Mouse (Mus musculus): ENCODE data around the gene Gm20479. TPM values are rescaled to one million over a fixed set of nuclear protein-coding genes. Genes with fewer than 3 reads are reported as not detected.

Gm20479 gene
- polyA plus RNA-seq, 1 experiment from 2014 or later = 1.9 TPM

DNA sequence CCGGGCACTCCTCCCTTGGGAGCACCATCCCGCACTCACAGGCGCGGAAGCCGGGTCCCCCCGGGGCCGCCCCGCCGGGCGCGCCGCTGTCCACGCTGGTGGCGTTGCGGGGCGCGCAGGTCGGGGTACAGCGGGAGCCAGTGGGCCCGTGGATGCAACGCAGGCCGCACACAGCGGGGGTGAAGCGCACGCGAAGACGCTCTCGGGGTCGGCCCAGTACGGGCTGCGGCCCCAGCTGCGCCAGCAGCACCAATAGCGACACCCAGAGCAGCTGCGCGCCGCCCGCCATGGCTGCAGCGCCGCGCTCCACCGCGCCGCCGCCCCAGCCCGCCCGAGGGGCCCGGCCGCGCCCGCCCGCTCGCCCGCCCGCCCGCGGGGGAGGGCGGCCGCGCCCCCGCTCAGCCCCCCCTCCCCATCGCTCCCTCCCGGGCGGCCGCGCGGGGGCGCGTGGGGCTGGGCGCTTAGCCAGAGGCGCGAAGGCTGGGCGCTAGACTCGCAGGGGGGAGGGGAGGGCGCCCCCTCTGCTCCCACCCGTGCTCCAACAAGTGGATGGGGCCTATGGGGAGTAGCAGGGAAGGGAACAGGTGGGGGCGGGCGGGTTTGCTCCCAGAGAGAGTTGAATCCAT is 23.8 kb downstream of the Gm20479 start:
- Histone ChIP-seq H3K4me3 (ENCODE audit: low read length) (peak overlapping the region; percentile 55), H3K27ac (ENCODE audit: low read depth, low read length) (peak overlapping the region; percentile 59; the same call in 1 of the 2 replicates), H3K36me3 (ENCODE audit: control insufficient read depth, insufficient read depth, low read length) (no peaks in the 10 kb centered on the region), H3K27me3 (ENCODE audit: control insufficient read depth, insufficient read depth, low read length) (peaks cover 72% of the 10 kb centered on the region), H3K9me3 (ENCODE audit: control insufficient read depth, low read length) (no peaks in the 10 kb centered on the region), H3K4me2 (replicated peaks; ENCODE audit: low read depth, low read length) (peak overlapping the region; percentile 90), H3K9ac (ENCODE audit: low read depth, low read length) (peak overlapping the region; percentile 73), H3K4me1 (ENCODE audit: control insufficient read depth, insufficient read depth, low read length) (peaks cover 50% of the 10 kb centered on the region)
- WGBS = 1% methylated on average over 53 of the region's 77 CpGs
- no peak for ATAC-seq (ENCODE audit: low FRiP score, low TSS enrichment)

GRCm38 (mm10) chr7:27332353-27333199 is 24.6 kb downstream of the Gm20479 start:
- Histone ChIP-seq H3K4me1 (ENCODE audit: control insufficient read depth, insufficient read depth, low read length) (peaks cover 50% of the 10 kb centered on the region), H3K27ac (ENCODE audit: low read depth, low read length) (peak overlapping the region; percentile 86; the same call in 1 of the 2 replicates), H3K9ac (ENCODE audit: low read depth, low read length) (peak overlapping the region; percentile 73), H3K27me3 (ENCODE audit: control insufficient read depth, insufficient read depth, low read length) (peaks cover 67% of the 10 kb centered on the region), H3K9me3 (ENCODE audit: control insufficient read depth, low read length) (no peaks in the 10 kb centered on the region), H3K36me3 (ENCODE audit: control insufficient read depth, insufficient read depth, low read length) (no peaks in the 10 kb centered on the region), H3K4me3 (ENCODE audit: low read length) (peak overlapping the region; percentile 55), H3K4me2 (replicated peaks; ENCODE audit: low read depth, low read length) (peak overlapping the region; percentile 90)
- 0 out of 2 replicates have a peak, but pooled peaks have one; percentile 3 for ATAC-seq (ENCODE audit: low FRiP score, low TSS enrichment)
- 2% methylated on average over 31 of the region's 39 CpGs for WGBS

- no peak for ATAC-seq (ENCODE audit: low FRiP score, low TSS enrichment)
- 5% methylated on average over 8 of the region's 8 CpGs for WGBS
- peaks cover 45% of the 10 kb centered on the region for H3K4me1 ChIP-seq (ENCODE audit: control insufficient read depth, insufficient read depth, low read length)
- H3K4me2 ChIP-seq (replicated peaks; ENCODE audit: low read depth, low read length) = peak overlapping the region; percentile 90
- H3K27me3 ChIP-seq (ENCODE audit: control insufficient read depth, insufficient read depth, low read length) = peaks cover 67% of the 10 kb centered on the region
- peak overlapping the region; percentile 55 for H3K4me3 ChIP-seq (ENCODE audit: low read length)
- peak overlapping the region; percentile 73; the same call in 1 of the 2 replicates for H3K9ac ChIP-seq (ENCODE audit: low read depth, low read length)
- peak overlapping the region; percentile 86 for H3K27ac ChIP-seq (ENCODE audit: low read depth, low read length)
- no peaks in the 10 kb centered on the region for H3K9me3 ChIP-seq (ENCODE audit: control insufficient read depth, low read length)
- H3K36me3 ChIP-seq (ENCODE audit: control insufficient read depth, insufficient read depth, low read length) = no peaks in the 10 kb centered on the region
Observed at GRCm38 (mm10) chr7:27331854-27332253, 25.4 kb downstream of the Gm20479 start.

- no peak for ATAC-seq (ENCODE audit: low FRiP score, low TSS enrichment)
- H3K27me3 ChIP-seq (ENCODE audit: control insufficient read depth, insufficient read depth, low read length) = peaks cover 63% of the 10 kb centered on the region
- no peaks in the 10 kb centered on the region for H3K9me3 ChIP-seq (ENCODE audit: control insufficient read depth, low read length)
- WGBS = under 1% methylated on average over 8 of the region's 8 CpGs
- peaks cover 43% of the 10 kb centered on the region for H3K4me1 ChIP-seq (ENCODE audit: control insufficient read depth, insufficient read depth, low read length)
- peak overlapping the region; percentile 90 for H3K4me2 ChIP-seq (replicated peaks; ENCODE audit: low read depth, low read length)
- H3K4me3 ChIP-seq (ENCODE audit: low read length) = peak overlapping the region; percentile 55
- peak overlapping the region; percentile 45; the same call in 1 of the 2 replicates for H3K9ac ChIP-seq (ENCODE audit: low read depth, low read length)
- peak overlapping the region; percentile 86 for H3K27ac ChIP-seq (ENCODE audit: low read depth, low read length)
- H3K36me3 ChIP-seq (ENCODE audit: control insufficient read depth, insufficient read depth, low read length) = no peaks in the 10 kb centered on the region
Observed at GRCm38 (mm10) chr7:27331541-27331851, 25.7 kb downstream of the Gm20479 start.

GRCm38 (mm10) chr7:27330709-27331540 is 26.3 kb downstream of the Gm20479 start:
- ATAC-seq (ENCODE audit: low FRiP score, low TSS enrichment) = peak; percentile 38
- under 1% methylated on average over 37 of the region's 39 CpGs for WGBS
- peak overlapping the region; percentile 55 for H3K4me3 ChIP-seq (ENCODE audit: low read length)
- H3K36me3 ChIP-seq (ENCODE audit: control insufficient read depth, insufficient read depth, low read length) = no peaks in the 10 kb centered on the region
- peaks cover 58% of the 10 kb centered on the region for H3K27me3 ChIP-seq (ENCODE audit: control insufficient read depth, insufficient read depth, low read length)
- H3K9me3 ChIP-seq (ENCODE audit: control insufficient read depth, low read length) = no peaks in the 10 kb centered on the region
- peak overlapping the region; percentile 45 for H3K9ac ChIP-seq (ENCODE audit: low read depth, low read length)
- H3K4me1 ChIP-seq (ENCODE audit: control insufficient read depth, insufficient read depth, low read length) = peaks cover 44% of the 10 kb centered on the region
- H3K4me2 ChIP-seq (replicated peaks; ENCODE audit: low read depth, low read length) = peak overlapping the region; percentile 90
- H3K27ac ChIP-seq (ENCODE audit: low read depth, low read length) = peak overlapping the region; percentile 86

DNA sequence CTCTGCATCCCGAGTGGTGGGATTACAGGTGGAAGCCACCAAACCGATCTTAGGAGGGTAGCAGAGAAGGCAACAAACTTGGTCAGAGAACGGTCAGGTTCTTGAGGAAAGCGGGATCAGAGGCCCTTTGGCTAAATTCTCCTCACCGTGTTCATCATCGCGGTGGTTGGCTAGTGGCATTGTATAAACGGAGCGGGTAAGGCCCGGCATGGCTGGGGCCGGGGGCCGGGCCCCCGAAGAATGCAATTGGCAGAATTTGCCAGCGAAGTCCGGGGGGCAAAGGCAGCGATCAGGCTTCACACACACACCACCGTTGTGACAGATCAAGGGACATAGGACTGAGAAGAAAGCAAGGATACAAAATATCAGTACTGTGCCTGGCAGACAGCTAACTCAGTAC is 27.2 kb downstream of the Gm20479 start:
- Histone ChIP-seq H3K27ac (ENCODE audit: low read depth, low read length) (no peak overlapping the region), H3K4me2 (replicated peaks; ENCODE audit: low read depth, low read length) (peak overlapping the region; percentile 90), H3K9me3 (ENCODE audit: control insufficient read depth, low read length) (no peaks in the 10 kb centered on the region), H3K27me3 (ENCODE audit: control insufficient read depth, insufficient read depth, low read length) (peaks cover 51% of the 10 kb centered on the region), H3K4me1 (ENCODE audit: control insufficient read depth, insufficient read depth, low read length) (peaks cover 48% of the 10 kb centered on the region), H3K36me3 (ENCODE audit: control insufficient read depth, insufficient read depth, low read length) (no peaks in the 10 kb centered on the region), H3K4me3 (ENCODE audit: low read length) (peak overlapping the region; percentile 55; the same call in 1 of the 2 replicates), H3K9ac (ENCODE audit: low read depth, low read length) (no peak overlapping the region)
- WGBS = 19% methylated on average over 17 of the region's 17 CpGs
- no peak for ATAC-seq (ENCODE audit: low FRiP score, low TSS enrichment)

- Histone ChIP-seq H3K4me1 (ENCODE audit: control insufficient read depth, insufficient read depth, low read length) (peaks cover 46% of the 10 kb centered on the region), H3K9ac (ENCODE audit: low read depth, low read length) (no peak overlapping the region; the same call in 1 of the 2 replicates), H3K27me3 (ENCODE audit: control insufficient read depth, insufficient read depth, low read length) (peaks cover 45% of the 10 kb centered on the region)
Observed at GRCm38 (mm10) chr7:27329326-27329947, 27.8 kb downstream of the Gm20479 start.

GRCm38 (mm10) chr7:27328648-27329047 is 28.6 kb downstream of the Gm20479 start:
- no peaks in the 10 kb centered on the region for H3K36me3 ChIP-seq (ENCODE audit: control insufficient read depth, insufficient read depth, low read length)
- H3K27ac ChIP-seq (ENCODE audit: low read depth, low read length) = no peak overlapping the region
- peaks cover 40% of the 10 kb centered on the region for H3K4me1 ChIP-seq (ENCODE audit: control insufficient read depth, insufficient read depth, low read length)
- H3K4me3 ChIP-seq (ENCODE audit: low read length) = no peak overlapping the region
- 37% methylated on average over 16 of the region's 16 CpGs for WGBS
- no peak overlapping the region for H3K9ac ChIP-seq (ENCODE audit: low read depth, low read length)
- peaks cover 38% of the 10 kb centered on the region for H3K27me3 ChIP-seq (ENCODE audit: control insufficient read depth, insufficient read depth, low read length)
- no peaks in the 10 kb centered on the region for H3K9me3 ChIP-seq (ENCODE audit: control insufficient read depth, low read length)
- no peak for ATAC-seq (ENCODE audit: low FRiP score, low TSS enrichment)
- H3K4me2 ChIP-seq (replicated peaks; ENCODE audit: low read depth, low read length) = no peak overlapping the region

More at GRCm38 (mm10) chr7:27329326-27329947, 27.8 kb downstream of the Gm20479 start:
- no peaks in the 10 kb centered on the region for H3K9me3 ChIP-seq (ENCODE audit: control insufficient read depth, low read length)
- H3K27ac ChIP-seq (ENCODE audit: low read depth, low read length) = no peak overlapping the region
- ATAC-seq (ENCODE audit: low FRiP score, low TSS enrichment) = peak; percentile 32
- 4% methylated on average over 45 of the region's 45 CpGs for WGBS
- H3K36me3 ChIP-seq (ENCODE audit: control insufficient read depth, insufficient read depth, low read length) = no peaks in the 10 kb centered on the region
- H3K4me3 ChIP-seq (ENCODE audit: low read length) = peak overlapping the region; percentile 15; the same call in 1 of the 2 replicates
- peak overlapping the region; percentile 40 for H3K4me2 ChIP-seq (replicated peaks; ENCODE audit: low read depth, low read length)

Data from kidney, embryonic 14.5 days (tissue).